Mouse (Mus musculus): Measurements from ENCODE around the gene Coro2b. TPM values are rescaled to one million over a fixed set of nuclear protein-coding genes. Genes with fewer than 3 reads are reported as not detected.

The Coro2b gene
- polyA plus RNA-seq, 1 experiment from 2014 or later: 0.98 TPM

Other genes with a start within 250 kb of the Coro2b start
- gene Anp32a, start 195.8 kb downstream of the Coro2b start, polyA plus RNA-seq (2015; fragmentation: Nextera tagmentation; extraction: Ambion mirVana): 102 and 117 TPM in 2 replicates
- gene Itga11, start 140.8 kb upstream of the Coro2b start, polyA plus RNA-seq (2015; fragmentation: Nextera tagmentation; extraction: Ambion mirVana): 0.08 and 0.10 TPM in 2 replicates